Mouse (Mus musculus) MEL (cell line): Measurements from ENCODE around the gene Swsap1. TPM values are rescaled to one million over a fixed set of nuclear protein-coding genes. Genes with fewer than 3 reads are reported as not detected.
A peak's percentile ranks its signal among the peaks of the same experiment; 100 is the strongest.

ENCODE experiments used
- DNase-seq: peaks from one replicate; pipeline ENCODE4 v3.0.0; 2011; ENCODE audit warnings: low read depth, low spot score
- H3K27ac ChIP-seq: 2 replicates; pipeline ENCODE4 v1.5.1; 2012; ENCODE audit warnings: low read depth, mild to moderate bottlenecking, control low read depth, low read length, moderate library complexity; ENCODE audit not compliant: control insufficient read depth
- H3K27me3 ChIP-seq, 2 experiments: fragments of 150-350 bp in 1 of 2; sonication (generic) in 1 of 2; 2 replicates each; pipeline ENCODE4 v1.6.1; 2012; ENCODE audit warnings: low read length in 2 of 2, mild to moderate bottlenecking in 2 of 2, improper control_type of control experiment in 1 of 2, moderate library complexity in 1 of 2; ENCODE audit not compliant: insufficient read depth in 2 of 2, control insufficient read depth in 1 of 2
- H3K36me3 ChIP-seq, 2 experiments: 2 replicates each; pipeline ENCODE4 v1.6.1; 2012 to 2014; ENCODE audit warnings: low read length in 2 of 2, improper control_type of control experiment in 1 of 2, inconsistent platforms in 1 of 2, mild to moderate bottlenecking in 1 of 2; ENCODE audit not compliant: insufficient read depth in 2 of 2, control insufficient read depth in 1 of 2
- H3K4me1 ChIP-seq, 2 experiments: fragments of 150-350 bp in 1 of 2; sonication (generic) in 1 of 2; 2 replicates each; pipeline ENCODE4 v1.6.1; 2012; ENCODE audit warnings: low read length in 2 of 2, improper control_type of control experiment in 1 of 2, mild to moderate bottlenecking in 1 of 2; ENCODE audit not compliant: insufficient read depth in 2 of 2, control insufficient read depth in 1 of 2
- H3K4me3 ChIP-seq, 2 experiments: fragments of 150-350 bp in 1 of 2; sonication (generic) in 1 of 2; 2 replicates each; pipeline ENCODE4 v1.5.1; 2012; ENCODE audit warnings: low read depth in 2 of 2, low read length in 2 of 2, mild to moderate bottlenecking in 2 of 2, moderate library complexity in 2 of 2, control low read depth in 1 of 2, improper control_type of control experiment in 1 of 2; ENCODE audit not compliant: control insufficient read depth in 1 of 2, insufficient read depth in 1 of 2
- H3K79me2 ChIP-seq: 2 replicates; pipeline ENCODE4 v1.6.1; 2012; ENCODE audit warnings: mild to moderate bottlenecking, low read length, moderate library complexity; ENCODE audit not compliant: control insufficient read depth, poor library complexity, insufficient read depth
- H3K9ac ChIP-seq: 2 replicates; pipeline ENCODE4 v1.6.1; 2012; ENCODE audit warnings: low read depth, mild to moderate bottlenecking, control low read depth, low read length, moderate library complexity; ENCODE audit not compliant: control insufficient read depth, poor library complexity, severe bottlenecking
- H3K9me3 ChIP-seq: fragments of 150-350 bp; sonication (generic); replicated peaks from 2 replicates; pipeline ENCODE4 v1.6.1; 2012; ENCODE audit warnings: mild to moderate bottlenecking, low read length, improper control_type of control experiment, moderate library complexity; ENCODE audit not compliant: insufficient read depth
- BHLHE40 ChIP-seq: IDR thresholded peaks from 2 replicates; pipeline ENCODE4 v1.6.1; 2012; ENCODE audit warnings: low read depth, mild to moderate bottlenecking, inconsistent platforms, low read length, improper control_type of control experiment, borderline replicate concordance
- CHD2 ChIP-seq: IDR thresholded peaks from 2 replicates; pipeline ENCODE4 v1.6.1; 2011; ENCODE audit warnings: low read length, improper control_type of control experiment
- CTCF ChIP-seq, 3 experiments: IDR thresholded peaks in 2 of 3; conservative IDR thresholded peaks in 1 of 3; 2 replicates each; pipeline ENCODE4 v1.5.1; 2011 to 2012; ENCODE audit warnings: low read length in 3 of 3, low read depth in 2 of 3, mild to moderate bottlenecking in 2 of 3, improper control_type of control experiment in 1 of 3, inconsistent platforms in 1 of 3, mixed read lengths in 1 of 3, moderate library complexity in 1 of 3; ENCODE audit not compliant: control insufficient read depth in 1 of 3, insufficient read depth in 1 of 3, poor library complexity in 1 of 3, severe bottlenecking in 1 of 3
- E2F4 ChIP-seq: IDR thresholded peaks from 2 replicates; pipeline ENCODE4 v1.6.1; 2011; ENCODE audit warnings: low read depth, low read length, improper control_type of control experiment, borderline replicate concordance
- ETS1 ChIP-seq: IDR thresholded peaks from 2 replicates; pipeline ENCODE4 v1.6.1; 2012; ENCODE audit warnings: low read depth, mild to moderate bottlenecking, inconsistent platforms, low read length, improper control_type of control experiment, moderate library complexity
- GABPA ChIP-seq: IDR thresholded peaks from 2 replicates; pipeline ENCODE4 v1.6.1; 2012; ENCODE audit warnings: low read depth, mild to moderate bottlenecking, inconsistent platforms, low read length, improper control_type of control experiment, moderate library complexity
- GATA1 ChIP-seq: IDR thresholded peaks from 2 replicates; pipeline ENCODE4 v1.6.1; 2011; ENCODE audit warnings: low read depth, low read length, improper control_type of control experiment
- JUND ChIP-seq: IDR thresholded peaks from 2 replicates; pipeline ENCODE4 v1.6.1; 2011; ENCODE audit warnings: low read depth, mild to moderate bottlenecking, improper control_type of control experiment, low read length
- MEF2A ChIP-seq: IDR thresholded peaks from 2 replicates; pipeline ENCODE4 v1.6.1; 2014; ENCODE audit warnings: low read depth, mild to moderate bottlenecking, inconsistent platforms, low read length, improper control_type of control experiment; ENCODE audit not compliant: poor library complexity, insufficient replicate concordance, severe bottlenecking; ENCODE audit errors: extremely low read depth
- MXI1 ChIP-seq: IDR thresholded peaks from 2 replicates; pipeline ENCODE4 v1.6.1; 2011; ENCODE audit warnings: mild to moderate bottlenecking, low read depth, low read length, improper control_type of control experiment
- MYC ChIP-seq: IDR thresholded peaks from 2 replicates; pipeline ENCODE4 v1.6.1; 2011; ENCODE audit warnings: low read depth, mild to moderate bottlenecking, low read length, improper control_type of control experiment, moderate library complexity
- POLR2A ChIP-seq, 2 experiments: IDR thresholded peaks; 2 replicates each; pipeline ENCODE4 v1.6.1; 2011 to 2012; ENCODE audit warnings: low read length in 2 of 2, mild to moderate bottlenecking in 2 of 2, control low read depth in 1 of 2, improper control_type of control experiment in 1 of 2, low read depth in 1 of 2, moderate library complexity in 1 of 2; ENCODE audit not compliant: control insufficient read depth in 1 of 2, insufficient read depth in 1 of 2, poor library complexity in 1 of 2
- POLR2AphosphoS2 ChIP-seq: IDR thresholded peaks from 2 replicates; pipeline ENCODE4 v1.6.1; 2011; ENCODE audit warnings: low read length, improper control_type of control experiment
- POLR2AphosphoS5 ChIP-seq: IDR thresholded peaks from 2 replicates; pipeline ENCODE4 v1.6.1; 2012; ENCODE audit warnings: low read depth, borderline replicate concordance, mild to moderate bottlenecking, inconsistent platforms, low read length, moderate library complexity, mixed read lengths
- RAD21 ChIP-seq: IDR thresholded peaks from 2 replicates; pipeline ENCODE4 v1.6.1; 2011; ENCODE audit warnings: mild to moderate bottlenecking, low read depth, low read length, improper control_type of control experiment
- RCOR1 ChIP-seq: IDR thresholded peaks from 2 replicates; pipeline ENCODE4 v1.6.1; 2012; ENCODE audit warnings: low read depth, mild to moderate bottlenecking, inconsistent platforms, low read length, improper control_type of control experiment
- TAL1 ChIP-seq: IDR thresholded peaks from 2 replicates; pipeline ENCODE4 v1.6.1; 2012; ENCODE audit warnings: mild to moderate bottlenecking, inconsistent platforms, low read length, moderate library complexity, mixed read lengths
- TBP ChIP-seq: IDR thresholded peaks from 2 replicates; pipeline ENCODE4 v1.8.0; 2011; ENCODE audit warnings: low read depth, low read length, improper control_type of control experiment
- USF1 ChIP-seq: IDR thresholded peaks from 2 replicates; pipeline ENCODE4 v1.6.1; 2014; ENCODE audit warnings: low read depth, mild to moderate bottlenecking, inconsistent platforms, low read length, improper control_type of control experiment, moderate library complexity
- ZC3H11A ChIP-seq: IDR thresholded peaks from 2 replicates; pipeline ENCODE4 v1.6.1; 2012; ENCODE audit warnings: low read depth, mild to moderate bottlenecking, inconsistent platforms, low read length, improper control_type of control experiment
- ZKSCAN1 ChIP-seq: IDR thresholded peaks from 2 replicates; pipeline ENCODE4 v1.6.1; 2012; ENCODE audit warnings: low read depth, mild to moderate bottlenecking, inconsistent platforms, low read length, improper control_type of control experiment, moderate library complexity
- ZMIZ1 ChIP-seq: IDR thresholded peaks from 2 replicates; pipeline ENCODE4 v1.6.1; 2012; ENCODE audit warnings: low read depth, mild to moderate bottlenecking, inconsistent platforms, low read length, improper control_type of control experiment, moderate library complexity
- ZNF384 ChIP-seq: IDR thresholded peaks from 2 replicates; pipeline ENCODE4 v1.6.1; 2012; ENCODE audit warnings: low read depth, mild to moderate bottlenecking, inconsistent platforms, low read length, improper control_type of control experiment
- polyA plus RNA-seq, 2 experiments: library from polyadenylated mRNA; stranded (reverse) in 1 of 2; unstranded in 1 of 2; fragments of >175 nt in 1 of 2; fragments of >200 nt in 1 of 2; gene quantifications; 2 replicates each; pipeline versions ENCODE4 v1.2.1 to v1.2.4; 2012; ENCODE audit warnings: low replicate concordance in 2 of 2, low read depth in 1 of 2; ENCODE audit not compliant: insufficient read length in 2 of 2, insufficient read depth in 1 of 2, missing spikeins in 1 of 2
- total RNA-seq: library from RNA; depleted of rRNA; stranded (reverse); fragments of 300-350 nt; gene quantifications from 2 replicates; pipeline ENCODE4 v1.2.3, GENCODE M21; 2012

Gene Swsap1
- total and polyA plus RNA-seq, 3 experiments, result 17.2 to 19.3 TPM; not detected in 1

DNA sequence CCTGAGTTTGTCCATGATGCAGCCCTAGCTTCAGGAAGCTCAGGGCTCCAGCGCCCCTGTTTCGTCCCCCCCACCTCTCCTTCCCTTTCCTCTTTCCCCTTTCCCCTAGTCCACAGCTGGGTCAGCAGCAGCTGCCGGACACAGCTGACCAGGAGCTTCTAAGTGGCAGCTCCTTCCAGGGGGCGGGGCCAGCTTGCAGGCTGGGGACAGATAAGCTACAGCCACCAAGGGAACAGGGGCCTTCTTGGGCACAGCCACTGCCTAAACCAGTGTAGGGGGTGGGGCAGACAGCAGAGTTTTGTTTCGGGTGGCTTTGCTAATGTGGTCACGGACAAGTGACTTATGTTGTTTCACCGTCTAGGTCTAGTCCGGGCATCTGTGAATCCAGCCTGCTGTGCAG is 7.9 kb downstream of the Swsap1 start, which contains the start of gene Epor:
Epor (minus strand) TSS at position 90 of the 400 bp plus-strand sequence.
- H3K36me3 ChIP-seq, result peaks cover 14 to 26% of the 10 kb centered on the region in 2 experiments
- TF ChIP-seq ZNF384 (no peak), E2F4 (no peak), TAL1 (peak; percentile 78), GATA1 (peak; percentile 87), ETS1 (no peak)
- TF ChIP-seq, all 39 proteins: peak for 2
- peaks cover 41% of the 10 kb centered on the region for H3K79me2 ChIP-seq
- peaks cover 13 to 27% of the 10 kb centered on the region in 2 experiments for H3K4me1 ChIP-seq
- peak within 1 kb of the TSS; percentile 77 for H3K9ac ChIP-seq
- H3K27me3 ChIP-seq, result peaks cover 0 to 1% of the 10 kb centered on the region in 2 experiments; a peak in 1 of 4 replicates
- H3K27ac ChIP-seq, result peak within 1 kb of the TSS; percentile 91
- no peaks in the 10 kb centered on the region for H3K9me3 ChIP-seq
- H3K4me3 ChIP-seq, result peak within 1 kb of the TSS; percentile 75 to 77
- peak; percentile 95 for DNase-seq

- DNase-seq, result no peak
- Histone ChIP-seq H3K36me3 (peaks cover 0 to 4% of the 10 kb centered on the region in 2 experiments; a peak in 2 of 4 replicates), H3K27me3 (peaks cover 2 to 4% of the 10 kb centered on the region in 2 experiments; a peak in 2 of 4 replicates), H3K4me3 (no peak overlapping the region), H3K9me3 (no peaks in the 10 kb centered on the region), H3K27ac (no peak overlapping the region), H3K4me1 (peaks cover 4% of the 10 kb centered on the region in 2 experiments), H3K79me2 (no peaks in the 10 kb centered on the region), H3K9ac (no peak overlapping the region)
- TF ChIP-seq USF1 (no peak), CTCF (IDR thresholded peaks at IDR 0.05 in 2 of 3, conservative IDR thresholded peaks at IDR 0.05 in 1 of 3; ENCODE audit: control insufficient read depth in 1 of 3, insufficient read depth in 1 of 3, low read depth in 2 of 3, low read length in 3 of 3, poor library complexity in 1 of 3, severe bottlenecking in 1 of 3) (no peak), CHD2 (no peak), POLR2A (IDR thresholded peaks at IDR 0.05; ENCODE audit: control insufficient read depth in 1 of 2, insufficient read depth in 1 of 2, low read depth in 1 of 2, low read length in 2 of 2, poor library complexity in 1 of 2) (no peak), TAL1 (no peak), GABPA (no peak), BHLHE40 (no peak), MEF2A (no peak), POLR2AphosphoS5 (no peak), ZMIZ1 (no peak), POLR2AphosphoS2 (no peak), MXI1 (no peak), ZKSCAN1 (no peak), RCOR1 (no peak), ZC3H11A (no peak), TBP (no peak), RAD21 (no peak), JUND (no peak), MYC (no peak)
Measured at GRCm38 (mm10) chr9:21968883-21969282, 13.3 kb downstream of the Swsap1 start.
